Mouse (Mus musculus): Measurements from ENCODE around the gene Col28a1. TPM values are rescaled to one million over a fixed set of nuclear protein-coding genes. Genes with fewer than 3 reads are reported as not detected.

Col28a1 gene
- total RNA-seq, 2 experiments from 2014 or later: 1.1 to 1.5 TPM

Other genes starting within 250 kb of the Col28a1 start
- 10 to 100 TPM; 28.1 to 28.3 TPM for gene Mios, start 16.6 kb upstream of the Col28a1 start, total RNA-seq (2021)
- 10 to 100 TPM; 14.6 to 17.8 TPM for gene Rpa3, start 66.6 kb upstream of the Col28a1 start, total RNA-seq (2021)
- gene Umad1, start 66.7 kb upstream of the Col28a1 start, total RNA-seq (2021): 10 to 100 TPM; 30.3 to 35.7 TPM
- 1 to 10 TPM; 5.9 to 6.1 TPM for gene Gm45062, start 66.8 kb upstream of the Col28a1 start, total RNA-seq (2021)